Mouse (Mus musculus): ENCODE measurements at regions not wholly inside any gene's neighbourhood (a gene's known extent, or its start where the extent isn't known, plus 50 kb on each side); places are given as distances from the start of the nearest gene placed in this dataset.
A peak's percentile ranks its signal among the peaks of the same experiment; 100 is the strongest.

DNA sequence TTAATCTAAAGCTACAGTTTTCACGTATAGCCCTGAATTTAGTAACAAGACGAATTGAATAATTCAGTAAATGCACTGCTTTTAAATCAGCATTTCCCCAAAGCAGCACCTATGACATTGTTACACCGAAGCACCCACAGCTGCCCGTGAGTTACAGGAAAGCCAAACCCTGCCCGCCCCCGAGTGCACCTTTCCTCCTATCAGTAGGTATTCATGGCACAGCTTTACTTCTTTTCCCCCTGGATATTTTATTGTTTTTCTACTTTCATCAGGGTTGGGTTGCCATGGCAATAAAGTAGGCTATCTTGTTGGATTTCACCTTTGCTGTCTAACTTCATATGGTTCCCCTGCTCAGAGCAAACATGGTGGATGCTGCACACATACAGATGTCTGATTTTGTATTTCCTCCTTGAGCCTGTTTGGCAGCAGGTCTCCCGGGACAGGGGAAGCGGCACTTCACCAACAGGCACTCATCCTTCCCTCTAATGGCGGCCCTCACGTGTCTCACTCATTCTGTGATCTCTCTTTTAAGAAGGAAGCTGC is 273.5 kb downstream of the Amy2a5 start:
- intact Hi-C loops (cut with DNase I): no loop called here
- no peak for DNase-seq (ENCODE audit: low spot score in 2 of 2)

GRCm38 (mm10) chr3:112953403-112954050 is 305.1 kb downstream of the Amy2a5 start:
- intact Hi-C loops (cut with DNase I): no loop called here
- no peak for DNase-seq (ENCODE audit: low spot score in 2 of 2)

DNA sequence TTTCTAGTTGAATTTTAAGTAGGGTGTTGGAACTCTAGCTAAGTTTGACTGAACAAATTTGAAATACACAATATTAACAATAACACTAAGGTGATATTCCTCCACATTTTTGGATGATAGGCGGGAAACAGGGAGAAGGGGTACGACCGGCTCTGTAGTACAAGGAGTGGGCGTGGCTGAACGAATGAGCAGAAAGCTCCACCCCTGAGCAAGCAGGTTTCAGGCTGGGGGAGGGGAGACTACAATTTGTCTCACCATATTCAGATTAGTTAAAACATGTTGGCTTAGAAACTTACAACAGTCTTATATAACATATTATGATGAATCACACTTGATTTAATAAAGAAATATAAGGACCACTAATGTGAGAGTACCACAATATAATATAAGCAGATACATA is 306.4 kb downstream of the Amy2a5 start:
- DNase-seq (ENCODE audit: low spot score in 2 of 2): no peak
- intact Hi-C loops (cut with DNase I): no loop called here

- DNase-seq (ENCODE audit: low spot score in 2 of 2): peak; percentile 5 to 16
- intact Hi-C loops (cut with DNase I): no loop called here
These were observed 316.5 kb downstream of the Amy2a5 start for GRCm38 (mm10) chr3:112942036-112942626.

Measured in left cerebral cortex, postnatal 14 days (tissue).